Comparison of ENCODE assay signal across 11 mouse cellular contexts in the genomic region with DNA sequence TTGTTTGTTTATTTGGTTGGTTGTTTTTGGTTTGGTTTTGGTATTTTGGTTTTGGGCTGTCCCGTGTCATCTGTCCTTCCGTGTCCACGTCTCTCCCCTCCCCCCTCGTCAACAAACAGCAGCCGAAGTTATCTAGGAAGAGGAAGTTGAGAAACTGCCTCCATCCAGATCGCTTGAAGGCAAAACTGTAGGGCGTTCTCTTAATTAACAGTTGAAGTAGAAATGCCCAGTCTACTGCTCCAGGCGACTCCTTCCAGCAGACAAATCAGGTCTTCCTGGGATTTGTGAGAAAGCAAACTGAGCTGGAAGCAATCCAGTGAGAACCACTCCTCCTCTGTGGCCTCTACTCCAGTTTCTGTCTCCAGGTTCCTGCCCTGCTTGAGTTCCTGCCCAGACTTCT.
DNase-seq lines count a peak whose midpoint lies in the region; ATAC-seq and TF ChIP-seq lines count a peak whose summit lies in the region.
"Had no signal": no experiment of that assay in that cellular context is flagged by ENCODE, and none has a peak within 500 bp of the region (broad histone marks: within the 10 kb centered on the region; RNA-seq: fewer than 3 reads in every experiment).

No protein-coding gene starts in this region.

- intact Hi-C loops in left cerebral cortex, adult 2 months (cut with DNase I), result no loop called here

- no peak overlapping the region for H3K27ac ChIP-seq in left cerebral cortex, adult 2 months
- H3K27ac ChIP-seq: hindbrain, embryonic 12.5 days had no signal

- H3K4me3 ChIP-seq in left cerebral cortex, adult 2 months, result no peak overlapping the region
- H3K4me3 ChIP-seq: hindbrain, embryonic 12.5 days; myocyte had no signal

- TF ChIP-seq CTCF in left cerebral cortex, adult 2 months (IDR thresholded peaks at IDR 0.05), result no peak

- peak; percentile 14 for DNase-seq in CD4-positive, CD25-positive, alpha-beta regulatory T cell, adult 2 months (ENCODE audit: low read depth, low spot score)
- peak; percentile 28 to 36 for DNase-seq in kidney, postnatal 36 days
- DNase-seq in kidney, postnatal 14 days, result no peak
- DNase-seq in left cerebral cortex, adult 2 months (ENCODE audit: extremely low spot score in 1 of 2, low spot score in 2 of 2), result no peak
- no peak for DNase-seq in frontal cortex, postnatal 14 days (ENCODE audit: low spot score in 2 of 2)
- DNase-seq: cerebellum, postnatal 14 days had no signal

- ATAC-seq in CD4-positive, CD25-positive, alpha-beta regulatory T cell, adult 4 months, result no peak
- ATAC-seq in hematopoietic stem cell, adult 5-6 weeks (replicated peaks in 1 of 2; ENCODE audit: insufficient read depth in 1 of 2, low FRiP score in 2 of 2, low TSS enrichment in 1 of 2, low read depth in 1 of 2, poor library complexity in 2 of 2, severe bottlenecking in 2 of 2), result peak; percentile 62 to 68; a peak in 2 of 4 replicates
- ATAC-seq in megakaryocyte progenitor cell, adult 5-6 weeks (replicated peaks; ENCODE audit: poor library complexity), result peak; percentile 92

Comparison
In these comparisons a context has a peak if more than half of its experiments do, and no peak if none do; other contexts are left out.
1. DNase-seq: peak in CD4-positive, CD25-positive, alpha-beta regulatory T cell, adult 2 months (single experiment) and kidney, postnatal 36 days (2 of 2); none in kidney, postnatal 14 days (single experiment), left cerebral cortex, adult 2 months (0 of 2) and frontal cortex, postnatal 14 days (0 of 2).